Mouse (Mus musculus): Measurements from ENCODE around the gene Tenm3.

Tenm3 gene

DNA sequence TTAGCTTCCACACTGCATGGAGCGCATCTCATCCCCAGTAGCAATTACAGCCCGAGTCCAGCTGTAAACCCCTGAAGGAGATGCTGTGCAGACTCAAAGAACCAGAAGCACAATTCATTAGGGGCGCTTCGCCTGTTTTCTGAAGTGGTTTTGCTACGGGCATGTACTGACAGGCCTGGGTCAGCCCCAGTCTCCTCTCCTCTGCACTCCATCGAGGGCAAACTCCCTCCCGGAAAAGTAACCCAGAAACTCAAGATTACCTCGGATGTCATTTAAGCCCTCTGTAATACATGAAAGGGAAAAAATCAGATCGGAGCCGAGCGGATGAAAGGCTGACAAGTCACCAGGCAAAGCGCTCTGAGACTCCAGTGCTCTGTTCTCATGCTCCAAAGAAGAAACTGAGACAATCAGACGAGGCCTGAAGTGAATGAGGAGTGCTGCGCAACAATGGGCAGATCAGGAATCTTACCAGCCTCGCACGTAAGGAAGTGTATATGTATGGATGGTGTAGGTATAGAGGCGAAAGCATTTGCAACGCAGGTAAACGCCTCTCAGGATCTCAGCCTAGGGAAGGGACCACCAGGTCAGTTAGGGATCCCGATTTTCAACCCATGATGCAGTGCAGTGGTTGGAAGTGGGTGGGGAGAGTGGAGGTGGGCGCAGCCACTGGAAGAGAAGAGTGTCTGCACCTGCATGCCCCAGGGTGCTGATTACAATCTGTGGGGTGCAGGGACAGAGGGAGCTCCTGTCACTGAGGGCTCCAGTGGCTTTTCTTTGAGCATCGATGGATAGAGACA is 387.2 kb downstream of the Tenm3 start:
- peak; percentile 23 for DNase-seq (ENCODE audit: low read depth, low spot score)

DNA sequence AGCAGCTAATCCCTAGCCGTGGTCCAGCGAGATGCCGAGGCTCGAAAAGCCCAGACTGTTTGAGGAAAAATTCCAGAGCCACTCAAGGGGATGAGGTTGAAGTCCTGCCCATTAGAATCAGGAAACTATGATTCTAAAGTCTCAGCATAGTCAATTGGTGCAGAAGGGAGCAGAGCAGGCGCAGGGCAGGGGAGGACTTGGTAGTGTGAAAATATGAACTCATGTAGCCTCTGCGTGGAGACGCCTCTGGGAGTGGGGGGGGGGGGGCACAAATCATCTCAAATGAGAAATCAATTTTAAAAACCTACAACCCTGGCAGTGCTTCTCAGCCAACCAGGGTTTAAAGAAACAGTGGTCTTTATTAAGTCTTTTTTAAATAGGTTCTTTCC is 392.5 kb downstream of the Tenm3 start:
- no peak for DNase-seq (ENCODE audit: low read depth, low spot score)

DNA sequence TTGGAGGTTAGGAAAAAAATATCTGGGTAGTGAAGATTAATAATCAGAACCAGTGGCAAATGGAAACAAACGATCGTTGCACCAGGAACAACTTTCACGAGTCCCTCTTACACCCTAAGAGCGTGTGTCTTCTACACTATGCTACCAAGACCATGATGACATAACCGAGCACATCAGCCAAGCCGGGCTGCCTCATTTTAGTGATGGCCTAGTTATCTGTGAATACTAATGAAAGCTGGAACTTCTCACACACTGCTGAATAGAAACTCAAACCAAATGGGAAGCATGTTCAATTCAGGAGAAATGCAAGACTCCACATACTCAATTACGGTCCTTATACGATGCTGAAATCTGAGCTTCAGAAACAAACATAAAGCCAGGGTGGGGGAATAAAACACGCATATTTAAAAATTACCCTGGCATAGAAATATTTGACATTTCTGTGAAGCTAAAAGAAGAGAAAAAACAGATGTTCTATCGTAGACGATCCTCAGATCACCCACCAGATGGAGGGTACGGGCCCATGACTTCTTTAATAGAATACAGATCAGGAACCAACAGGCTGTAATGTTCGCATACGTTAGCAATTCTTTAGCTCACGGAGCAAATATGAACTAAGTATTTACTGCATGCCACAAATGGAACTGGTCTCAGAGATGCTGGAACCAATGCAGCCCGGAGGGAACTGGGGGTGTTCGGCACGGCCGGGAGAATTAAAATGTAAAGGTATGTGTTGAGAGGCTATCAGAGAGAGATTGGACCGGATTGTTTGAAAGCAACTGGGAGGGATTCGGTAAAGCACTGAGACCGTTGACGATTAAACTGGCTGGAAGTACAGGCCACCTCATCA is 393.1 kb downstream of the Tenm3 start:
- no peak for DNase-seq (ENCODE audit: low read depth, low spot score)

DNA sequence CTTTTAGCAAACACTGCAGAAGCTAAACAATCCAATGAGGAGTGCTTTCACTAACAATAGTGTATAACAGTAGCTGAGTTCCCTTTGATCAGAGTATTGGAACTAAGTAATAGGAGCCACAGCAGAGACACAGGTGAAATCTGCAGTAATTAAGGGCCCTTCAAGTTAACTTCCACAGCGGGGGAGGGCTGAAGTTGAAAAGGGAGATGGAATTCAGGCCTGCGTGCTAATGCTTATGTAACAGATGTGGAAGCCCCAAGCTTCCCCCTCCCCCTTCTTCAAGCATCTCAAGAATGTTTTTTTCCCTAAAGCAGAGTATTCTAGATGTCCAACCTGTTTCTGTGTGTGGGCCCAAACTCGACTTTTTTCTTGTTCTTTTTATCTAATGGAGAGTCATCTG is 394.1 kb downstream of the Tenm3 start:
- peak; percentile 90 for DNase-seq (ENCODE audit: low read depth, low spot score)

DNA sequence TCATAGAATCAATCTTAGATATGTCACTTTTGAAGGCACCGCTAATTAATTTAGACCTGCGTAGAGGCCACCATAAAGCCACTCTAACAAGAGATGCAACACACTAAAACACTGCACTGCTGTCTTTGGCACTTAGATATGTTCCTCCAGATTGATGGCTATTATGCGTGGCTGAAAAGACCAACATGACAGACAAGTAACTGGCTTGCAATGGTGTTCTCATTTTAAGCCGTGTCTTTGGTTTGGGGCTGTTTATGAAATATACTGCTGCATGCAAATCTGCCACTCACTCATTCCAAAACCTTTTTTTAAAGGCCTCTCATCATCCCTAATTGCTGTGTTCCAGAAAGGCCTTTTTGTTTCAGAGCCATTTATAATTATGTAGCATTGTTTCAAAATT is 398.1 kb downstream of the Tenm3 start:
- DNase-seq (ENCODE audit: low read depth, low spot score): no peak

DNA sequence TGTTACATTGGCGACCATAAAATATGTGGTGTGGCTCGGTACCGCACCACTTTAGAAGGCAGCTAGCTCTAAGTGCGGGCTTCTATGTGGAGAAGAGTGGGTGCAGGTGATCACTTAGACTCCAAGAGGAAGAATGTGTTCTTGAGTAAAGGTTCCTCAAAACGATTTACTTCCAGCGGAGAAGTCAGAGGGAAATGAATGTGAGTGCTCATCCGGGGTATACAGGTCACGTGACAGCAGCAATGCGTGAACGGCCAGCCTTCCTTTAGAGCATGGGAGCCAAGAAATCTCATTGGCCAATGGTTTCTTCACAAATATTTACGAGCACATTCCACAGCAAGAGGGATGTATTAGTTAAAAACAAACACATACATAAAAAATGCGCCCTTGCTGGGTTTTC is 404.3 kb downstream of the Tenm3 start:
- peak; percentile 23 for DNase-seq (ENCODE audit: low read depth, low spot score)

DNA sequence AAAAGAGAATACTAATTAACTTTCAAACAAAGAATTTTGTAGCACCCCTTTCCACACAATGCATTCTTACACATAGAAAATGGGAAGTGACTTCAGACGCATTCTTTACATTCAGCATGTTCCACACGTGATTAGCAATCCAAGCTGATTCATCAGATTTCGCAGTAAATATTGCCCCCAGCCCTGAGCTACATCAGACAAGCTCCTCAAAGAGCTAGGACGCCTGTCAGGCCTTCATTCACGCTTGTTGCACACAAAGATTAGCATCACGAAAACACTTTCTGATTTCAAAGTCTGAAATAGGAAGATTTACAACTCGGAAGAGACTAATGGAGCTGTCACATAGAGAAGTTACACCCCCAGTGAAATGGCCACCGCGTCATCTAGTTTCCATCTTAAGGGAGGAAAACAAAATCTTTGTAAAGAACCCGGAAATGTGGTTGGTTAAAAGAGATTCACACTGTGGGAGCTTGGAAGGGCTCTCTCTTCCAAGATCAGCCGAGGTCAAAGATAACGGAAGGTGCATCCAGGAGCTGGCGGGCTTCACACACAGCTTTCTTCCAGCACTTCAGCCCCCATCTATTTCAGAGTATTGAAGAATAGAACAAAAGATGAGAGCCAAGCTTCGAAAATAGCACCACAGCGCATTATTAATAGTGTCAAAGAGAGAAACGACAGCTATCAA is 406.1 kb downstream of the Tenm3 start:
- DNase-seq (ENCODE audit: low read depth, low spot score): no peak

DNA sequence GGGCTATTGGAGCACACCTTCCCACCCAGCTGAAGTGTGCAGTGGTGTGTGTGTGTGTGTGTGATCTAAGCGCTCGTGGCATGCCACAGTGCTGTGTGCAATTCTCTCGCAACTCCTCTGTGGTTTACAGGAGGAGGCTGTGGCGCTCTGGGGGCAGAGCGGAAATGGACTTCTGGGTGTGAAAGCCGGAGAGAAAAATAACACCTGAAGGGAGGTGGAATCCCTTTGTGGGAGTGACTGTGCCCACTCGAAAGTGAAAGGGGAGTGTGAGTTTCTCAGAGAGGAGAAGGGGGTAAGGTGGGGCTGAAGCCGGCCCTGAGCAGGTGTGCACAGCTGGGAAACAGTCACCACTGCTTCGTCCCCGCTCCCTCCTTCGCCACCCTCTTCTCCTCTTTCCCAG is 418.6 kb downstream of the Tenm3 start:
- DNase-seq (ENCODE audit: low read depth, low spot score): no peak

DNA sequence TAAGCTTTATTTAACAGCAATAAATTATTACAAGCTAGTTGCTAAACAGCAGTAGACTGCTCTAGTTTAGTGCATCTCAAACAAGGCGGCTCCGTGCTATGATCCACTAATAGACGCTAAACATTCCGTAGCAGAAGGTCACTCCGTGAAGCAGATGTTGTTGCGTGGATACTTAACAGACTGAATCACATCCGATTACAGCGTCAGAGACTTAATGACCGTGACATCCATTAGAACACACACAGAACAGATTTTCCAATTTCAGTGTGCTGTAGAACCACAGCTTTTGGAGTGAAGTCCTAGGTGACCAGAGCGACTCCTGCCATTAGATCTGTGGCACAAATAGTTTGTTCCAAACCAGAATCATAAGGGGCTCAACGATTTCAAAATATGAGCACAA is 426.0 kb downstream of the Tenm3 start:
- DNase-seq (ENCODE audit: low read depth, low spot score): no peak

DNA sequence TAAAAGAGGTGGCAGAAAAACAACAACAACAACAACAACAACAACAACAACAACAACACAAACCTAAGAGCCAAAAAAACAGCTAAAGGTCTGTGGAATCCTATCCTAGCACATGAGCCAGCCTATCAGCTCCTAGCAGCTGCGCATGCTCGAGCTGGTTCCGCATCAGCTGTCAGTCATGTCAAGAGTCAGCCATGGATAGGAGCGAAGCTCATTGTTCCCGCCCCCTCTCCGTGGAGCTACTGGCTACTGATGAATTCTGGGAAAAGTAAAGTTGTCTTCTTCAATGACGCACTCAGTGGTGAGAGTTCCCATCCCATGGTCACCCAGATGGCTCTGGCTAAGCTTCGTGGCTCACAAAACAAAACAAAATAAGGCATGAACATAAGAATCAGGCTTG is 432.8 kb downstream of the Tenm3 start:
- DNase-seq (ENCODE audit: low read depth, low spot score): no peak

DNA sequence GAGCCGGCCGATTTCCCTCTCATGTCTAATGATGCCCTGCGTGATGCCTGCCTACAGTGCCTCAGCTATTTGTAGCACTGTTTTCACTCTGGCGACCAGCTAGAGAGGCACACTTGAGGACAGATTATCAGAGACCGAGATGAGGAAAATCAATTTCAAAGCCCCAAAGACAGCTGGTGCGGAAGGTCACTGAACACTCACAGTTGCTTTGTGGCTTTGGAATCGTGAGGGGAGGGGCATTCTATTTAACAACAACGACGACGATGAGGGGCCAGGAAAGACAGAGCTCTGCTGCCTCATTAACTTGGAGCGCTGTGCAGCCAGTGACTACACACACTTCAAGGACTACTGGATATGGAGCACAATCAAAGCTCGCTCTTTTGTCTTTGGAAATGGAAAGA is 443.2 kb downstream of the Tenm3 start:
- peak; percentile 70 for DNase-seq (ENCODE audit: low read depth, low spot score)

DNA sequence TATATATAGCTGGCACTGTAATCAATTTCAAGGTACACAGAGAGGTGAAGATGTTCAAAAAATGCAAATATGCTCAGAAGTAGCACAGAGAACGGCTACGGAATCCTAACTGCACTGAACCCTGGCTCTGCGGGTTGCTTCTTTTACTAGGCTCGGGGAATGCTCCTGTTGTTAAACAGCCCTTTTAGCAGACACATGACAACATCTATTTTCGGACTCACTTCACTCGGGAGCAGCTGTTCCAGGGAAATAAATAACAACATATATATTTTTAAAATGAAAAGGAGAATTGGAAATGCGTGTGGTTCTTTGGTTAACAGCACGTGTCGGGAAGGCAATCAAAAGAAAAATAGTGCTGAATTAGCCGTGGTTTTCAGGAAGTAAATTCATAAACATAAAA is 457.9 kb downstream of the Tenm3 start:
- no peak for DNase-seq (ENCODE audit: low read depth, low spot score)

DNA sequence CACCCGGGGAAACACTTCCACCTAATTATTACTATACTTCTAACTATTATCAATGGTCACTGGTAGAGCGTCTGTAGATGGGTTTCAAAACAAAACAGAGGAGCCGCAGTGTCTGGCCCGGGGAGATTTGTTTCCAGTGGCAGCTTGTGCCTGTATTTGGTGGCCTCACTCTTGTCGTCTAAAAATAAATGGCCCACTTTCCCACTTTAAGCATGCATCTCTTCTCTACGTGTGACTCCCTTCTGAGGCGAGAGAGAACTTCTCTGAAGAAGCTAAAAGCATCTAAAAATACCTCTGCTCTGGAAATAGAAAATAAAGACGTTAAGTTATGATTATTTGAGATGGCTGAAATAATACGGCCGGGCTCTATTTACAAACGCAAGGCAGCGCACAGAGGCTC is 463.7 kb downstream of the Tenm3 start:
- DNase-seq (ENCODE audit: low read depth, low spot score): no peak

DNA sequence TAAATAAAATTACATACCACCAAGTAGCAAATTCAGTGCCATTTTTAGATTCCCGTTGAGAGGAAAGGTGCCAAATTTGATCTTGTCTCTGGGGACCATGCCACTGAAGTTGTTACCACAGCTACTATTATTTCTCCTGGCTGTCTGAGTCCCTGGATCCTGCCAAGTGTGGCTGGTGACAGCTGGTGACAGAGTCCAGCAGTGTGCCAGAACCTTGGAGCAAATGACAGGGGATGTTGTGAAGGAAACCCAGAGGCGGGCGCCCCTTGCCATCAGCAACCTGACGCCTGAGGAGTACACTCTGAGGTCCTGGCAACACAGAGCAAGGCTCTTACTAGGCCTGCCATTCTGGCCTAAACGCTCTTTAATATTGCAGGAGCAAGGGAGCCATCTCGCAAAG is 467.0 kb downstream of the Tenm3 start:
- no peak for DNase-seq (ENCODE audit: low read depth, low spot score)

DNA sequence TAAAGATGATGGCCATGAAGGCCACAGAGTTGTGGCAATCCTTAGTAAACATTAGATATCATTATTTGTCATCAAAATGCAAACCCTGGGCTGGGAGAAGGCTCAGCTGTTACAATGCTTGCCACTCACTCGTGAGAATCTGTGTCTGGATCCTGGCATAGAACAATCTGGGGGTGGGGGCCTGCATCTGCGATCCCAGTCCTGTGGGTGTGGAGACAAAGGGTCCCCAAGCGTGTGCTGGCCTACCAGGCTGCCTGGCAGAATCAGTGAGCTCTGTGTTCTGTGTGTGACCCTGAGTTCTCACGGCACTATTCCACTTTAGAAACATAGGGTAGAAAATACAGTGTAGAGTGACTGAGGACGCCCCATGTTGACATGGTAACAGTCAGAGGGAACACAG is 468.6 kb downstream of the Tenm3 start:
- DNase-seq (ENCODE audit: low read depth, low spot score): no peak

DNA sequence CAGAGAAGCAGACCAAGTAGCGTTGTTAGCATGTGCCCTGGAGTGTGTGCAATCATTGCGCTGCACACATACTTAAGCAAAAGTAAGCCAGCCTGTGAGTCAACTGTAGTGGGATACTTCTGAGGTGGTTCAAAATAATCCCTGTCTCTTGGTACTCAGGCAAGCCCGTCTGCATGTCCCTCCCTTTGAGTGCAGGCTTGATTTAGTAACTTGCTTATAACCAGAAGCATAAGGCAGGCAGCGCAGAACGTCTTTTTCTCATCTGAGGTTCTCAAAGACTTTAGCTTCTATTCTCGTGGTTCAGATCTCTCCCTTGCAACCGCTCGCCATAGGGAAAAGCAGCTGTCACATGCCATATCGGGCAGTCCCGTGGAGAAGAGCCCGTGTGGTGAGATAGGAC is 470.3 kb downstream of the Tenm3 start:
- DNase-seq (ENCODE audit: low read depth, low spot score): no peak

DNA sequence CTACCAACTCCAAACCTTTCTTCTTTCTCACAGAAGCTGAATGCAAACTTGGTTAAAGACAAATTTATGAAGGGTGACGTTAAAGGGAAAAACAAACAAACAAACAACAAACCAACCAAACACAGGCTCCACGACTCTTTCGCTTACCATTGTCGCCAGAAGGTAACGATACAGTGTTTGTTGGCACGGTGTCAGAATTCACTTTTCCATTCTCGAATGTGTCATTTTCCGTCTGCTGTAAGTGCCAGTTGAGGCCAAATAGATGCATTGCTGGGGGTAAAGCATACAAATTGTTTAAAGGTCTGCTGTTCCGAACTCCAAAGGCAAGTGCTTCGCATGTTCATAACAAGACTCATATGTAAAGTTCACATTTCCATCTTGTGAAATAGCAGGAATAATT is 476.6 kb downstream of the Tenm3 start:
- no peak for DNase-seq (ENCODE audit: low read depth, low spot score)

DNA sequence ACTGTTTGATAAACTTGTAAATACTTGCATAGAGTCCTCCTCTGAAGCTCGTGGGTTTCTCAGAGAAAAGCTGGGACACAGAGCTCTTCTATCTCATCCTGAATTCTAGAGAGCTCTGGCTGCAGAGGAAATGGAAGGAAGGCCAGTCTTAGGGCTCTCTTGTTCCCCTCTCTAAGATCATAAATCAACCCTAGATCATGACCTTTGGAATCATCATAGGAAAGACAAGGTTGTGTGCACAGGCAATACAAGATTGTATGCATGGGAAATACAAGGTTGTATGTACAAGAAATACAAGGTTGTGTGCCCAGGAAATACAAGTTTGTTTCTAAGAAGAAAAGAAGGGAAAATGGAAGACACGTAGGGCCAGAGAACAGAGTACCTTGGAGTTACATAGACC is 486.9 kb downstream of the Tenm3 start:
- no peak for DNase-seq (ENCODE audit: low read depth, low spot score)

DNA sequence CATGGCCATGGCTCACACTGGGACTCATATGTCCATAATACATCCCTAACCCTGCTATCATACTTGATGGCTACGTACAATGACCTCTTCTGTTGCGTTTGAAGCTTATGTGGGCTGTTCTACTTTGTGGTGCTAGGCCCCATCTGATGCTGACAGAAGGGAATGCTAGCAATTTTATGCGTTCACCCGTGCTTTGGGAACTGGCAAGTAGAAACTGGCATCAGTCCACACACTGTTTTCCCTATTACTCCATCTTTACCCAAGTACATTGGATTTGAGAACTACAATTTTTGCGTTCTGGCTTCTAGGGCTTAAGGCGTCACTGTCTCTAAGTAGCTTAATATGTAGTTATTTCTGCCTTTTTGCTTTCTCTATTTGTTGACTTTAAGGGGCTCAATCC is 490.3 kb downstream of the Tenm3 start:
- no peak for DNase-seq (ENCODE audit: low read depth, low spot score)

DNA sequence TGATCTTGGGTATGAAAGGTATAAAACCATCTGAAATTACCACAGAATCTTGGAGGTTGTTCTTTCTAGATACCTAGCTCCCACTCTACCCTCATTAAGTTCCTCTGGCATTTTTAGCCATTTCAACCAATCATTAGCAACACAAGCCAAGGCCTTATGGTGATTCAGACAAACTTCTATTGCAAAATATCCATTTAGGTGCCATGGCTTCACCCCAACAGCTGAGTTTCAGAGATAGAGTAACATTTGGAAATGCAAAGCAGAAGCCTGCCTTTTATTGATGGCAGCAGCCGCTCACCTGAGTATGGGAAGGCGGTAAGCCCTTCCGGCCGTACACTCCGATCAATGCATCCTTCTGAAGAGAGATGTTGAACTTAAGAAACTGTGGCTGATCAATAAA is 494.9 kb downstream of the Tenm3 start:
- no peak for DNase-seq (ENCODE audit: low read depth, low spot score)

DNA sequence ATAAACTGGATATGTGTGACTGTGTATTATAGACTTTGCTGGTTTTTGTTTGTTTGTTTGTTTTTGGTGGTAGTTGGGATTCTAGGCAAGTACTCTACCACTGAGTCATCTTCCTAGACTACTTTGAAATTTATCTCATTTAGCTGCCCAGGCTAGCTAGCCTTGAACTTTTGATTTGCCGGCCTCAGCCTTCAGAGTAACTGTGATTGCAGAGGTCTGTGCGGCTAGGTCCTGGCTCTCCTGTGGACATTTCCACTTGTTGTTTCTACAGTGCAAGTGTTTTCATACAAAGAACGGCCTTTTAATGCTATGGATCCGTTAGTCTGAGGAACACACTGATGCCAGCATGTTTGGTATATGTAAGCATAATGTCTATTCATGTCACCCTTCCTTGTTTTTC is 495.4 kb downstream of the Tenm3 start:
- DNase-seq (ENCODE audit: low read depth, low spot score): no peak

DNA sequence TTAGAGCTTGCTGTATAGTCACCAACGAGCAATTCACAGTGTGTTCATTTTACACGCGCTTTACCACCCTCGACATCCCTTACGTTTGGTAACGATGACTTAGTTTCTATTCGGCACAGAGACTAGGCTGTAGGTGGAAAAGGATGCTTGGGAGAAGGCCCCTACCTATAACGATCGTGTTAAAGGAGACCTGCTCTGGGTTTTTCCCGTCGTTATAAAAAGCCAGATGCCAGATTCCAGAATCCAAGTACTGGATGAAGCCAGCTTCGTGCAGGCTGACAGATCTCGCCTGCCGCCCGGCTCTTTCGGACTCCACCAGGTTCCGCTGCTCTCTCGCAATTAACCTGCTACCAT is 500.7 kb downstream of the Tenm3 start:
- no peak for DNase-seq (ENCODE audit: low read depth, low spot score)
